Mouse (Mus musculus): ENCODE data around the gene Exoc6. TPM values are rescaled to one million over a fixed set of nuclear protein-coding genes. Genes with fewer than 3 reads are reported as not detected.

Exoc6 gene
- polyA plus RNA-seq, 1 experiment, result 1.4 TPM

GRCm38 (mm10) chr19:37585684-37586083 lies 35.5 kb downstream of the Exoc6 start:
- H3K9me3 ChIP-seq (ENCODE audit: control insufficient read depth, low read length), result no peaks in the 10 kb centered on the region
- no peak for TF ChIP-seq GATA1 (IDR thresholded peaks at IDR 0.05; ENCODE audit: low read length)
- TF ChIP-seq TAL1 (IDR thresholded peaks at IDR 0.05; ENCODE audit: low read length), result no peak
- H3K36me3 ChIP-seq (ENCODE audit: control insufficient read depth), result peaks cover 66% of the 10 kb centered on the region
- no peak overlapping the region for H3K4me3 ChIP-seq (replicated peaks)
- H3K27me3 ChIP-seq (ENCODE audit: control insufficient read depth), result no peaks in the 10 kb centered on the region
- peaks cover 5% of the 10 kb centered on the region; the same call in 1 of the 2 replicates for H3K4me1 ChIP-seq (ENCODE audit: control insufficient read depth)

GRCm38 (mm10) chr19:37590544-37590943 lies 40.3 kb downstream of the Exoc6 start:
- TF ChIP-seq GATA1 (IDR thresholded peaks at IDR 0.05; ENCODE audit: low read length) (no peak), TAL1 (IDR thresholded peaks at IDR 0.05; ENCODE audit: low read length) (no peak)
- Histone ChIP-seq H3K9me3 (ENCODE audit: control insufficient read depth, low read length) (no peaks in the 10 kb centered on the region), H3K27me3 (ENCODE audit: control insufficient read depth) (no peaks in the 10 kb centered on the region), H3K4me3 (replicated peaks) (no peak overlapping the region), H3K4me1 (ENCODE audit: control insufficient read depth) (peaks cover under 1% of the 10 kb centered on the region; the same call in 1 of the 2 replicates), H3K36me3 (ENCODE audit: control insufficient read depth) (peaks cover 73% of the 10 kb centered on the region)

- peaks cover 35% of the 10 kb centered on the region for H3K4me1 ChIP-seq (ENCODE audit: control insufficient read depth)
- peaks cover 75% of the 10 kb centered on the region for H3K36me3 ChIP-seq (ENCODE audit: control insufficient read depth)
- H3K4me3 ChIP-seq (replicated peaks), result peak overlapping the region; percentile 33
- no peaks in the 10 kb centered on the region for H3K27me3 ChIP-seq (ENCODE audit: control insufficient read depth)
- H3K9me3 ChIP-seq (ENCODE audit: control insufficient read depth, low read length), result no peaks in the 10 kb centered on the region
- TF ChIP-seq GATA1 (IDR thresholded peaks at IDR 0.05; ENCODE audit: low read length), result no peak
- no peak for TF ChIP-seq TAL1 (IDR thresholded peaks at IDR 0.05; ENCODE audit: low read length)
Measured at GRCm38 (mm10) chr19:37601968-37602848, 52.0 kb downstream of the Exoc6 start.

GRCm38 (mm10) chr19:37609991-37610390 lies 59.8 kb downstream of the Exoc6 start:
- Histone ChIP-seq H3K27me3 (ENCODE audit: control insufficient read depth) (no peaks in the 10 kb centered on the region), H3K36me3 (ENCODE audit: control insufficient read depth) (peaks cover 73% of the 10 kb centered on the region), H3K4me3 (replicated peaks) (no peak overlapping the region), H3K9me3 (ENCODE audit: control insufficient read depth, low read length) (no peaks in the 10 kb centered on the region), H3K4me1 (ENCODE audit: control insufficient read depth) (peaks cover 15% of the 10 kb centered on the region)
- TF ChIP-seq GATA1 (IDR thresholded peaks at IDR 0.05; ENCODE audit: low read length) (no peak), TAL1 (IDR thresholded peaks at IDR 0.05; ENCODE audit: low read length) (no peak)

- Histone ChIP-seq H3K4me1 (ENCODE audit: control insufficient read depth) (no peaks in the 10 kb centered on the region), H3K9me3 (ENCODE audit: control insufficient read depth, low read length) (no peaks in the 10 kb centered on the region), H3K27me3 (ENCODE audit: control insufficient read depth) (no peaks in the 10 kb centered on the region), H3K4me3 (replicated peaks) (no peak overlapping the region), H3K36me3 (ENCODE audit: control insufficient read depth) (peaks cover 63% of the 10 kb centered on the region)
- TF ChIP-seq GATA1 (IDR thresholded peaks at IDR 0.05; ENCODE audit: low read length), result no peak
- no peak for TF ChIP-seq TAL1 (IDR thresholded peaks at IDR 0.05; ENCODE audit: low read length)
Measured at GRCm38 (mm10) chr19:37612893-37613292, 62.7 kb downstream of the Exoc6 start.

- H3K36me3 ChIP-seq (ENCODE audit: control insufficient read depth), result peaks cover 45% of the 10 kb centered on the region
- TF ChIP-seq GATA1 (IDR thresholded peaks at IDR 0.05; ENCODE audit: low read length) (no peak), TAL1 (IDR thresholded peaks at IDR 0.05; ENCODE audit: low read length) (no peak)
- no peaks in the 10 kb centered on the region for H3K4me1 ChIP-seq (ENCODE audit: control insufficient read depth)
- H3K27me3 ChIP-seq (ENCODE audit: control insufficient read depth), result no peaks in the 10 kb centered on the region
- H3K4me3 ChIP-seq (replicated peaks), result no peak overlapping the region
- no peaks in the 10 kb centered on the region for H3K9me3 ChIP-seq (ENCODE audit: control insufficient read depth, low read length)
Measured at GRCm38 (mm10) chr19:37615039-37615630, 64.9 kb downstream of the Exoc6 start.

- Histone ChIP-seq H3K4me3 (replicated peaks) (no peak overlapping the region), H3K4me1 (ENCODE audit: control insufficient read depth) (no peaks in the 10 kb centered on the region), H3K27me3 (ENCODE audit: control insufficient read depth) (no peaks in the 10 kb centered on the region), H3K36me3 (ENCODE audit: control insufficient read depth) (peaks cover 36% of the 10 kb centered on the region), H3K9me3 (ENCODE audit: control insufficient read depth, low read length) (no peaks in the 10 kb centered on the region)
- TF ChIP-seq GATA1 (IDR thresholded peaks at IDR 0.05; ENCODE audit: low read length), result no peak
- TF ChIP-seq TAL1 (IDR thresholded peaks at IDR 0.05; ENCODE audit: low read length), result no peak
Measured at GRCm38 (mm10) chr19:37647994-37648393, 97.8 kb downstream of the Exoc6 start.

- H3K4me3 ChIP-seq (replicated peaks), result no peak overlapping the region
- peaks cover 39% of the 10 kb centered on the region for H3K36me3 ChIP-seq (ENCODE audit: control insufficient read depth)
- H3K27me3 ChIP-seq (ENCODE audit: control insufficient read depth), result no peaks in the 10 kb centered on the region
- H3K4me1 ChIP-seq (ENCODE audit: control insufficient read depth), result no peaks in the 10 kb centered on the region
- no peak for TF ChIP-seq TAL1 (IDR thresholded peaks at IDR 0.05; ENCODE audit: low read length)
- no peak for TF ChIP-seq GATA1 (IDR thresholded peaks at IDR 0.05; ENCODE audit: low read length)
- no peaks in the 10 kb centered on the region for H3K9me3 ChIP-seq (ENCODE audit: control insufficient read depth, low read length)
Measured at GRCm38 (mm10) chr19:37650526-37650925, 100.3 kb downstream of the Exoc6 start.

- Histone ChIP-seq H3K4me1 (ENCODE audit: control insufficient read depth) (no peaks in the 10 kb centered on the region; the same call in 1 of the 2 replicates), H3K9me3 (ENCODE audit: control insufficient read depth, low read length) (no peaks in the 10 kb centered on the region), H3K4me3 (replicated peaks) (no peak overlapping the region), H3K36me3 (ENCODE audit: control insufficient read depth) (peaks cover 38% of the 10 kb centered on the region), H3K27me3 (ENCODE audit: control insufficient read depth) (no peaks in the 10 kb centered on the region)
- no peak for TF ChIP-seq GATA1 (IDR thresholded peaks at IDR 0.05; ENCODE audit: low read length)
- no peak for TF ChIP-seq TAL1 (IDR thresholded peaks at IDR 0.05; ENCODE audit: low read length)
Measured at GRCm38 (mm10) chr19:37654012-37654411, 103.8 kb downstream of the Exoc6 start.

Data from erythroblast, embryonic 14.5 days (primary cell).